Comparison of ENCODE assay signal across 11 mouse cellular contexts in the genomic region with DNA sequence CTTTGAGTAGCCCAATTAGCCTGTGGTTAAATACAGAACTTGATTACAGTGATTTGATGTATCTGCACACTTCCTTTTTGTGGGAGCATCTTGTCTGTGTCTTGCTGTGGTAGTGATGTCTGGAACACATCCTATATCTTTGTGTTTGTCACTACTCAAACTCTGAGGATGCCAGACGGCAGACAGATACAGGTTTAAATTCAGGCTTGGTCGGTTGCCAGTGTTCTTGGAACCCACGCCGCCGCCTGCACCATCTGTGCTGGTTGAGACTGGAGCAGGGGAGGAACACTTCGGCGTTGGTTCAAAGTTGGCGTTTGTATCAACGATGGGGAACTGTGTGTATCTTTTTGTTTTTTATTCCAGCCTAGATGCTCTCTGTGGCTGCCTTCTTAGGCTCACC. TPM values are rescaled to one million over a fixed set of nuclear protein-coding genes. Genes with fewer than 3 reads are reported as not detected.
DNase-seq lines count a peak whose midpoint lies in the region; ATAC-seq and TF ChIP-seq lines count a peak whose summit lies in the region.
"Had no signal": no experiment of that assay in that cellular context is flagged by ENCODE, and none has a peak within 500 bp of the region (broad histone marks: within the 10 kb centered on the region; RNA-seq: fewer than 3 reads in every experiment).

No protein-coding gene starts in this region.

- peaks cover 4% of the 10 kb centered on the region; the same call in 1 of the 2 replicates for H3K4me1 ChIP-seq in cerebellum, adult 2 months (ENCODE audit: control insufficient read depth, insufficient read depth, low read length)
- H3K4me1 ChIP-seq in forebrain, postnatal 0 days (ENCODE audit: insufficient read depth): no peaks in the 10 kb centered on the region
- no peaks in the 10 kb centered on the region for H3K4me1 ChIP-seq in kidney, embryonic 16.5 days (ENCODE audit: insufficient read depth, low read length)
- no peaks in the 10 kb centered on the region for H3K4me1 ChIP-seq in intestine, postnatal 0 days (replicated peaks; ENCODE audit: control insufficient read depth, insufficient read depth, low read length)

- TF ChIP-seq POLR2A in cerebellum, adult 2 months (IDR thresholded peaks at IDR 0.05; ENCODE audit: borderline replicate concordance, insufficient read depth, low read length): no peak

- peak; percentile 89 for ATAC-seq in forebrain, postnatal 0 days
- ATAC-seq in kidney, embryonic 16.5 days (ENCODE audit: low FRiP score, low TSS enrichment): no peak
- ATAC-seq in intestine, postnatal 0 days: no peak

- peak; percentile 80 to 85 for DNase-seq in cerebellum, adult 2 months
- DNase-seq in forebrain, postnatal 0 days: peak; percentile 91
- DNase-seq in layer of hippocampus, postnatal 25 days (ENCODE audit: extremely low spot score in 1 of 2, low spot score in 1 of 2): peak; percentile 59 to 73
- peak; percentile 81 for DNase-seq in right cerebral cortex, postnatal 14 days
- no peak for DNase-seq in Muller cell, postnatal 12 days (ENCODE audit: inconsistent ontology term)
- DNase-seq: adrenal gland, adult 2 months; kidney, adult 2 months had no signal

- no peak overlapping the region for H3K4me2 ChIP-seq in forebrain, postnatal 0 days (ENCODE audit: low read depth)
- H3K4me2 ChIP-seq in kidney, embryonic 16.5 days (replicated peaks; ENCODE audit: low read depth, low read length): no peak overlapping the region
- no peak overlapping the region for H3K4me2 ChIP-seq in intestine, postnatal 0 days (replicated peaks; ENCODE audit: low read depth)
- H3K4me2 ChIP-seq: heart, embryonic 15.5 days had no signal

- peaks cover 2% of the 10 kb centered on the region; the same call in 1 of the 2 replicates for H3K27me3 ChIP-seq in cerebellum, adult 2 months (ENCODE audit: control insufficient read depth, insufficient read depth, low read length)
- H3K27me3 ChIP-seq in forebrain, postnatal 0 days (ENCODE audit: insufficient read depth, low read length): no peaks in the 10 kb centered on the region
- no peaks in the 10 kb centered on the region for H3K27me3 ChIP-seq in kidney, embryonic 16.5 days (ENCODE audit: insufficient read depth, low read length)
- H3K27me3 ChIP-seq in intestine, postnatal 0 days (replicated peaks; ENCODE audit: control insufficient read depth, insufficient read depth, low read length): no peaks in the 10 kb centered on the region
- H3K27me3 ChIP-seq: heart, embryonic 15.5 days had no signal

- H3K27ac ChIP-seq in cerebellum, adult 2 months (ENCODE audit: insufficient read depth, low read length): no peak overlapping the region
- peak overlapping the region; percentile 69; the same call in 1 of the 2 replicates for H3K27ac ChIP-seq in forebrain, postnatal 0 days (ENCODE audit: low read depth, low read length)
- no peak overlapping the region for H3K27ac ChIP-seq in kidney, embryonic 16.5 days (ENCODE audit: low read length)
- no peak overlapping the region for H3K27ac ChIP-seq in intestine, postnatal 0 days (ENCODE audit: low read depth, low read length)
- H3K27ac ChIP-seq: heart, embryonic 15.5 days had no signal

- no peaks in the 10 kb centered on the region for H3K9me3 ChIP-seq in forebrain, postnatal 0 days (ENCODE audit: low read length)
- H3K9me3 ChIP-seq in kidney, embryonic 16.5 days (ENCODE audit: low read length): peaks cover 6% of the 10 kb centered on the region; the same call in 1 of the 2 replicates
- H3K9me3 ChIP-seq in intestine, postnatal 0 days (ENCODE audit: control insufficient read depth): no peaks in the 10 kb centered on the region
- H3K9me3 ChIP-seq: G1E; heart, embryonic 15.5 days had no signal

- H3K4me3 ChIP-seq in cerebellum, adult 2 months (replicated peaks; ENCODE audit: insufficient read depth, low read depth, low read length): no peak overlapping the region
- no peak overlapping the region for H3K4me3 ChIP-seq in forebrain, postnatal 0 days (ENCODE audit: low read depth, low read length)
- no peak overlapping the region for H3K4me3 ChIP-seq in kidney, embryonic 16.5 days (ENCODE audit: low read length)
- no peak overlapping the region for H3K4me3 ChIP-seq in intestine, postnatal 0 days (ENCODE audit: low read depth, low read length)
- H3K4me3 ChIP-seq: heart, embryonic 15.5 days had no signal

- 9% methylated on average over 9 of the region's 9 CpGs for WGBS in cerebellum, adult 2 months
- whole genome bisulfite sequencing in forebrain, postnatal 0 days: 48% methylated on average over 9 of the region's 9 CpGs
- WGBS in kidney, embryonic 16.5 days: 89% methylated on average over 9 of the region's 9 CpGs
- 85% methylated on average over 9 of the region's 9 CpGs for WGBS in intestine, postnatal 0 days

- H3K9ac ChIP-seq in forebrain, postnatal 0 days: no peak overlapping the region
- no peak overlapping the region for H3K9ac ChIP-seq in kidney, embryonic 16.5 days (replicated peaks; ENCODE audit: low read length)
- no peak overlapping the region for H3K9ac ChIP-seq in intestine, postnatal 0 days (ENCODE audit: low read depth, low read length)
- H3K9ac ChIP-seq: heart, embryonic 15.5 days had no signal

- H3K36me3 ChIP-seq in forebrain, postnatal 0 days (ENCODE audit: insufficient read depth): peaks cover 8% of the 10 kb centered on the region; the same call in 1 of the 2 replicates
- peaks cover 64% of the 10 kb centered on the region for H3K36me3 ChIP-seq in kidney, embryonic 16.5 days (ENCODE audit: insufficient read depth, low read length)
- H3K36me3 ChIP-seq in intestine, postnatal 0 days (ENCODE audit: control insufficient read depth, insufficient read depth): peaks cover 81% of the 10 kb centered on the region
- H3K36me3 ChIP-seq: G1E had no signal

- TF ChIP-seq CTCF in cerebellum, adult 2 months (IDR thresholded peaks at IDR 0.05; ENCODE audit: borderline replicate concordance, insufficient read depth, low read depth, low read length): no peak
- TF ChIP-seq CTCF in forebrain, postnatal 0 days (IDR thresholded peaks at IDR 0.05; ENCODE audit: low read depth): no peak
- no peak for TF ChIP-seq CTCF in intestine, postnatal 0 days (IDR thresholded peaks at IDR 0.05; ENCODE audit: low read depth)

RNA-seq across cellular contexts. Expression of a gene that starts 31.0 kb away (rescaled TPM):
- polyA plus RNA-seq in cerebellum, adult 2 months (2012; rRNA removed): 6.4 and 6.8 TPM in 2 replicates
- total RNA-seq in forebrain, postnatal 0 days (2014; rRNA removed): 21.7 and 36.5 TPM in 2 replicates
- 14.1 and 16.3 TPM in 2 replicates for polyA plus RNA-seq in forebrain, postnatal 0 days (2015; fragmentation: Nextera tagmentation; extraction: Ambion mirVana)
- total RNA-seq in layer of hippocampus, postnatal 25 days (2021): 10 to 100 TPM; 20.7 to 23.4 TPM
- 70.1 and 75.4 TPM in 2 replicates for polyA plus RNA-seq in kidney, embryonic 16.5 days (2015; fragmentation: Nextera tagmentation; extraction: Ambion mirVana)
- 210 and 211 TPM in 2 replicates for polyA plus RNA-seq in intestine, postnatal 0 days (2015; fragmentation: Nextera tagmentation; extraction: Ambion mirVana)
- polyA plus RNA-seq: G1E had no signal
